Mouse (Mus musculus): ENCODE results near the gene Thy1. TPM values are rescaled to one million over a fixed set of nuclear protein-coding genes. Genes with fewer than 3 reads are reported as not detected.

Thy1 gene
- 60.0 TPM for polyA plus RNA-seq (2017; shearing (Covaris generic))

GRCm38 (mm10) chr9:44042836-44043707, at the start of gene Thy1:
Thy1 (plus strand) TSS chr9:44043384.

GRCm38 (mm10) chr9:44066785-44067225, 23.6 kb downstream of the Thy1 start, which contains the start of gene Usp2:
Usp2 (plus strand) TSS chr9:44067021.

Other genes starting within 250 kb of the Thy1 start
- gene Usp2, start 23.6 kb downstream of the Thy1 start, polyA plus RNA-seq (2017; shearing (Covaris generic)) = 25.7 TPM
- not detected for gene Mfrp, start 58.3 kb downstream of the Thy1 start, polyA plus RNA-seq (2017; shearing (Covaris generic))
- gene C1qtnf5, start 63.9 kb downstream of the Thy1 start, polyA plus RNA-seq (2017; shearing (Covaris generic)) = not detected
- gene Gm49380, start 70.1 kb downstream of the Thy1 start, polyA plus RNA-seq (2017; shearing (Covaris generic)) = not detected
- gene Rnf26, start 70.1 kb downstream of the Thy1 start, polyA plus RNA-seq (2017; shearing (Covaris generic)) = 20.6 TPM
- gene Mcam, start 91.1 kb downstream of the Thy1 start, polyA plus RNA-seq (2017; shearing (Covaris generic)) = 0.70 TPM
- 46.8 TPM for gene Cbl, start 190.7 kb downstream of the Thy1 start, polyA plus RNA-seq (2017; shearing (Covaris generic))
- gene Ccdc153, start 197.3 kb downstream of the Thy1 start, polyA plus RNA-seq (2017; shearing (Covaris generic)) = not detected
- not detected for gene Pdzd3, start 208.1 kb downstream of the Thy1 start, polyA plus RNA-seq (2017; shearing (Covaris generic))
- gene Nlrx1, start 225.2 kb downstream of the Thy1 start, polyA plus RNA-seq (2017; shearing (Covaris generic)) = 2.9 TPM
- not detected for gene Abcg4, start 245.2 kb downstream of the Thy1 start, polyA plus RNA-seq (2017; shearing (Covaris generic))